Mouse (Mus musculus) thymus, adult 2 months (tissue): ENCODE measurements around the gene Negr1.

Experiments
- CTCF ChIP-seq: fragments of 200-500 bp; IDR thresholded peaks from 2 replicates; pipeline ENCODE4 v1.5.1; 2012; ENCODE audit warnings: mild to moderate bottlenecking, control low read depth, low read length, moderate library complexity, borderline replicate concordance; ENCODE audit not compliant: control insufficient read depth, poor library complexity, insufficient read depth; ENCODE audit errors: extremely low read depth
- POLR2A ChIP-seq: fragments of 200-500 bp; IDR thresholded peaks from 2 replicates; pipeline ENCODE4 v1.6.1; 2012; ENCODE audit warnings: mild to moderate bottlenecking, low read length, control low read depth, moderate library complexity; ENCODE audit not compliant: control insufficient read depth, poor library complexity, insufficient read depth; ENCODE audit errors: extremely low read depth

DNA sequence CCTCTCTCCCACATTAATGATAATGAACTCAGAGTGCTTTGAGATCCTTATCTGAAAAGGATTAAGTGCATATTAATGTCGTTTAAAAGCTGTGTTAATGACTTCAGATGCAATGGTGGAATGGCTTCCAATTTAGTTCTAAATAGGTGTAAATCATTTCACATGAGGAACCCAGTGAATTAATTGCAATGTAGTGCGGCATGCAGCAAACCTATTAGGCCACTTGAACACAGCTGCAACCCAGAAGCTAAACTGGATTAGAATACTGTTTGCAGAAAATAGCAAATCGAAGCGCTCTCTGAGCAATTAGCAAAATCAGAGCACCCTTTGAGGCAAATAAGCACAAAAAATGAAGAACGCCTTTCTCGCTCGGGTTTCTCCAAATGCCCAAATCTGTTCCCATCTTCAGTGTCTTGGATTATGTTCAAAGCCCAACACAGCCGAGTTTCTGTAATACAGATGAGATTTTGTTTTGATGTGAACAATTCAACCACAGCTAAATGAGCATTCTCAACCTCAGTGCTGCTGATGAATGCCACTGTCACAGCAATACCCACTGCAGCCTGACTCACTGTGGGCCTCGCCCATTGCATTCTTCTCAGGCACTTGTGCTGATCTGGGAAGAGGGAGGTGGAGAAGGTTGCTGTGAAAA lies 342.5 kb downstream of the Negr1 start:
- TF ChIP-seq CTCF (no peak), POLR2A (no peak)
